Mouse (Mus musculus) forelimb bud, embryonic 11.5 days (tissue): Measurements from ENCODE around the gene Srgap3.

Source experiments
- DNase-seq: peaks from one replicate; pipeline ENCODE4 v3.0.0-alpha.2; 2012; ENCODE audit warnings: low read depth, low spot score

Srgap3 gene

GRCm38 (mm10) chr6:112950205-112951110, 3.4 kb upstream of the Srgap3 start:
- DNase-seq = no peak

GRCm38 (mm10) chr6:112949220-112949619, 2.2 kb upstream of the Srgap3 start:
- no peak for DNase-seq

GRCm38 (mm10) chr6:112948416-112948815, 1.4 kb upstream of the Srgap3 start:
- DNase-seq = no peak

GRCm38 (mm10) chr6:112946021-112946811, 850 bp downstream of the Srgap3 start:
- no peak for DNase-seq

GRCm38 (mm10) chr6:112945181-112945751, 1.8 kb downstream of the Srgap3 start:
- no peak for DNase-seq

GRCm38 (mm10) chr6:112943596-112944245, 3.3 kb downstream of the Srgap3 start:
- no peak for DNase-seq

- DNase-seq = no peak
Observed at GRCm38 (mm10) chr6:112939281-112939680, 7.8 kb downstream of the Srgap3 start.

- DNase-seq = no peak
Observed at GRCm38 (mm10) chr6:112937791-112938190, 9.3 kb downstream of the Srgap3 start.

- no peak for DNase-seq
Observed at GRCm38 (mm10) chr6:112934501-112934900, 12.6 kb downstream of the Srgap3 start.

- DNase-seq = no peak
Observed at GRCm38 (mm10) chr6:112932611-112933010, 14.5 kb downstream of the Srgap3 start.

GRCm38 (mm10) chr6:112930011-112930451, 17.0 kb downstream of the Srgap3 start:
- no peak for DNase-seq

- DNase-seq = no peak
Observed at GRCm38 (mm10) chr6:112929291-112929984, 17.6 kb downstream of the Srgap3 start.

- DNase-seq = no peak
Observed at GRCm38 (mm10) chr6:112928841-112929240, 18.2 kb downstream of the Srgap3 start.

GRCm38 (mm10) chr6:112927341-112927740, 19.7 kb downstream of the Srgap3 start:
- no peak for DNase-seq

GRCm38 (mm10) chr6:112926011-112926410, 21.1 kb downstream of the Srgap3 start:
- DNase-seq = no peak

GRCm38 (mm10) chr6:112925234-112925975, 21.7 kb downstream of the Srgap3 start:
- DNase-seq = no peak

GRCm38 (mm10) chr6:112924606-112925141, 22.4 kb downstream of the Srgap3 start:
- DNase-seq = no peak

GRCm38 (mm10) chr6:112920619-112921195, 26.4 kb downstream of the Srgap3 start:
- no peak for DNase-seq

- no peak for DNase-seq
Observed at GRCm38 (mm10) chr6:112917717-112918116, 29.3 kb downstream of the Srgap3 start.

GRCm38 (mm10) chr6:112916243-112916642, 30.8 kb downstream of the Srgap3 start:
- no peak for DNase-seq
